Mouse (Mus musculus): ENCODE results near the gene Rcn2. TPM values are rescaled to one million over a fixed set of nuclear protein-coding genes. Genes with fewer than 3 reads are reported as not detected.

The Rcn2 gene
- total RNA-seq (2023): 10 to 100 TPM in 1 of 2 experiments, 1 to 10 TPM in 1; 8.3 to 10.1 TPM

DNA sequence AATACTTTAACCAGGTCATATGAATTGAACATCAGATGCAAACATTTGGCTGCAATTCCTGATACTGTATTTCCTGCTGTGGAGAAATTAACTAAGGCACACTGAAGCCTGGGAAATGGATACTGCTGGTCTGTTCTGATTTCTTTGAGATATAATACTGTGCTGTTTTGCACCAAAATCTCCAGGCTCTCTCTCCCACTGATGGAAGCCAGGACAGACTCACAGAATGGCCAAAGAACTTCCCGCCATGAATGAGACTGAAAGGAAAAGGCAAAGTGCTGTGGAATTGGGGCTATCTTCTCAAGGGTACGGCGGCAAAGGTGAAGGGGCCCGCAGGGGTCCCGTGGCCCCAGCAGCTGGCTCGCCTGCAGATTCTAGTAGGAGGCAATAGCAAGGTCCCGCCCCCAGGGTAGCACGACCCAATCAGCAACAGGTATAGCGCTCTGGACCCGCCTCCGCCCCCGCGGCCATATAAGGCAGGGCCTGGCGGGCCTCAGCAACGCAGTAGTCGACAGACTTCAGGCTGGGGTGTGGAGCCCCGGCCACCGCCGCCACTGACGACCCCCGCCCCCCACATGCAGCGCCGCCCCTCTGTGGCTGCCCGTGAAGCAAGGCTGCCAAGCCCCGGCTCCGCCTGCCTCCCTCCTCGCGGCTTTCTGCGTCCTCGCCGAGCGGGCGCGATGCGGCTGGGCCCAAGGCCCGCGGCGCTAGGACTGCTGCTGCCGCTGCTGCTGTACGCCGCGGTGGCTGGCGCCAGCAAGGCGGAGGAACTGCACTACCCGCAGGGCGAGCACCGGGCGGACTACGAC, at the start of gene Rcn2:
Rcn2 (plus strand) TSS at position 474 of the 809 bp plus-strand sequence.

DNA sequence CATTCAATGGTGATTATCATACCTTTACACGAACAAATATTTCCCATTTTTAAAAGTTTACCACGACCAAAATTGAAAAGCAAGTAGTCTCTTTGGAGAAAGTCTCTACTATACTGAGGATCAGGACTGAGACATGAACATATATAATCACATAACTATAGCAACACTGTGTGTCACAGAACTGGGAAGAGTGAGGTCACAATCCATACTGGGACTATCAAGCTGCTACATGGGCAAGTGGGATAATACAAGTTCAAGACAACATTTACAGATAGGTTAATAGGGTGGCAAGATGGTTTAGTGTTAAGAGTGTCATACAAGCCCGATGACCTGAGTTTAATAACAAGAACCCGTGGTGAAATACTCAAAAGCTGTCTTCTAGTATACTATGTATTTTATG, 31.2 kb upstream of the Rcn2 start, which contains the start of gene 4930563M21Rik:
4930563M21Rik (minus strand) TSS at position 101 of the 400 bp plus-strand sequence.

DNA sequence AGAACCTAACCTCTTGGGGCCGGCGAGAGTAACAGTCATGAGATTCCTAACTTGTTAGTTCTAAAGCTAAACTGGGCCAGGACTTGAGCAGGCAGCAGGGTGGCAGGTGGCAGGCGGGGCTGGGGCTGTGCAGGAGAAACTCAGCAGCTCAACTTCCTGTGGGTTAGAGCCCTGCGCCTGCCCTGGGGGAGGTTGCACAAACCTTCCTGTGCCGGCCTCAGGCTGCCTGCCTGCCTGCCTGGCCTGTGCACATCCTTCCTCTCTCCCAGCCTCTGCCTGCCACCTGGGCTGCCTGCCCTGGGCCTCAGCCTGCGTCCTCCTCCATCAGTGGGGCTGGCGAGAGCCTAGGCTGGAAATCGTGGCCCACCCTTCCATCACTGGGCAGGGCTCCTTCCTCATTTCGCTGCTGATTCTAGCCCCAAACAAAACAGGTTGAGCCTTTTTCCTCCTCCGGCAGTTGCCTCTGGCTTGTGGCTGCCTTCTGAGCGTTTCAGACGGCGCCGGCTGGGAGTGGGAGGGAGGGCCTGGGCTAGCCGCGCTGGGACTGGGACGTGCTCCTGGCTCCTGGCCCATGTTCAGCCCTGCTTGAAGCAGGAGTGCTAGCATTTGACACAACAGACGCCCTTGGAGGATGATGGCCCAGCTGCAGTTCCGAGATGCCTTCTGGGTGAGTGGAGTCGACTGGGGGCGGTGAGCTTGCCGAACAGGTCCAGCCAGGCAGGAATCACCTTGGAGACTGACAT, 48.3 kb downstream of the Rcn2 start, which contains the start of gene Pstpip1:
Pstpip1 (plus strand) TSS at position 185 of the 743 bp plus-strand sequence.

Other genes starting within 250 kb of the Rcn2 start
- 10 to 100 TPM; 22.1 to 25.3 TPM for gene Scaper, start 103.7 kb upstream of the Rcn2 start, total RNA-seq (2023)
- not detected for gene 4930563M21Rik, start 31.3 kb upstream of the Rcn2 start, total RNA-seq (2023)
- gene Pstpip1, start 48.1 kb downstream of the Rcn2 start, total RNA-seq (2023): 100 to 1,000 TPM; 282 to 319 TPM
- 1 to 10 TPM; 5.5 to 6.9 TPM for gene Tspan3, start 123.6 kb downstream of the Rcn2 start, total RNA-seq (2023)